Mouse (Mus musculus) kidney, adult 2 months (tissue): Measurements from ENCODE around the gene Prg4. TPM values are rescaled to one million over a fixed set of nuclear protein-coding genes. Genes with fewer than 3 reads are reported as not detected.

Source experiments
- DNase-seq: peaks from one replicate; pipeline ENCODE4 v3.0.0; 2021
- H3K27ac ChIP-seq: fragments of 200-500 bp; 2 replicates; pipeline ENCODE4 v1.5.1; 2012; ENCODE audit warnings: low read depth, low read length, control low read depth, inconsistent platforms; ENCODE audit not compliant: insufficient read depth
- H3K27me3 ChIP-seq: fragments of 200-500 bp; replicated peaks from 2 replicates; pipeline ENCODE4 v1.6.1; 2012; ENCODE audit warnings: mild to moderate bottlenecking, moderate library complexity, low read length, inconsistent platforms; ENCODE audit not compliant: control insufficient read depth, insufficient read depth
- H3K36me3 ChIP-seq: fragments of 200-500 bp; 2 replicates; pipeline ENCODE4 v1.6.1; 2012; ENCODE audit warnings: mild to moderate bottlenecking, moderate library complexity, low read length, inconsistent platforms; ENCODE audit not compliant: control insufficient read depth, insufficient read depth
- H3K4me1 ChIP-seq: fragments of 200-500 bp; 2 replicates; pipeline ENCODE4 v1.6.1; 2011; ENCODE audit warnings: low read length; ENCODE audit not compliant: control insufficient read depth, insufficient read depth
- H3K4me3 ChIP-seq: fragments of 200-500 bp; 2 replicates; pipeline ENCODE4 v1.5.1; 2011; ENCODE audit warnings: mild to moderate bottlenecking, low read depth, low read length, control low read depth; ENCODE audit not compliant: insufficient read depth
- CTCF ChIP-seq: fragments of 200-500 bp; conservative IDR thresholded peaks from 2 replicates; pipeline ENCODE4 v1.5.1; 2011; ENCODE audit warnings: low read depth, mild to moderate bottlenecking, control low read depth, low read length, moderate library complexity, mixed read lengths; ENCODE audit not compliant: insufficient read depth, insufficient read length
- POLR2A ChIP-seq: fragments of 200-500 bp; IDR thresholded peaks from one replicate; pipeline ENCODE4 v1.6.1; 2011; ENCODE audit warnings: low read depth, low read length, control low read depth
- WGBS: fragments of 180-500 bp; shearing (Covaris S2); methylation state at CpG from one replicate; pipeline ENCODE4 v1.1.7; 2018; 5-methylcytosine and 5-hydroxymethylcytosine counted together
- polyA plus RNA-seq: library from polyadenylated mRNA; depleted of rRNA; stranded (reverse); fragments of >200 nt; gene quantifications from 2 replicates; pipeline ENCODE4 v1.2.3, GENCODE M21; 2012

Gene Prg4
- polyA plus RNA-seq, 1 experiment = 0.44 TPM

- H3K27ac ChIP-seq = no peak overlapping the region
- WGBS = 73% methylated on average over 3 of the region's 3 CpGs
- no peaks in the 10 kb centered on the region for H3K36me3 ChIP-seq
- H3K4me1 ChIP-seq = no peaks in the 10 kb centered on the region
- H3K27me3 ChIP-seq = no peaks in the 10 kb centered on the region
- DNase-seq = no peak
- H3K4me3 ChIP-seq = no peak overlapping the region
- TF ChIP-seq POLR2A = no peak
- no peak for TF ChIP-seq CTCF
Measured at GRCm38 (mm10) chr1:150459599-150459998, 6.4 kb downstream of the Prg4 start.

DNA sequence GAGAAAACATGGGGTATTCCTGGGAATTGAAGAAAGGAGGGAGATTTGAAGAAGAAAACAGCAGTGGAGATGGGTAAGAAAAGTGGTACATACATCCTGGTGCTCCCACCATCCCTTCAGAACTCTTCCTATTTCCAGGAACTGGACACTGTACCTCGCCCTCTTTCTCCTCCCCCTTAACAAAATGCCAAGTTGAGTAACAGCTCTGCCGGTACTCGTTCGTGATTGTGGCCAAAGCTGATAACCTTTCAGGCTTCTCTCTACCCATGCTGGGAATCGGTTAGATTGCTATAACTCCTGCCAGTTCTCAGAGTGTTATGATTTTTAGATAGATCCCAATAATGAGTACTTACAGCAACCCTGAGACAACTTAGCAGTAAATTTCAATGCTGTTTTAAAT is 7.0 kb downstream of the Prg4 start:
- 69% methylated on average over 5 of the region's 5 CpGs for WGBS
- DNase-seq = no peak

GRCm38 (mm10) chr1:150441731-150442130 is 24.2 kb downstream of the Prg4 start:
- Histone ChIP-seq H3K27ac (no peak overlapping the region), H3K36me3 (peaks cover 12% of the 10 kb centered on the region), H3K4me1 (no peaks in the 10 kb centered on the region), H3K27me3 (no peaks in the 10 kb centered on the region), H3K4me3 (no peak overlapping the region)
- DNase-seq = no peak
- no peak for TF ChIP-seq CTCF
- WGBS = 67% methylated on average over 4 of the region's 4 CpGs

More for the DNA sequence above, 7.0 kb downstream of the Prg4 start:
- no peak overlapping the region for H3K27ac ChIP-seq
- no peaks in the 10 kb centered on the region for H3K27me3 ChIP-seq
- H3K4me3 ChIP-seq = no peak overlapping the region
- no peaks in the 10 kb centered on the region for H3K36me3 ChIP-seq
- TF ChIP-seq POLR2A = no peak
- no peak for TF ChIP-seq CTCF
- H3K4me1 ChIP-seq = no peaks in the 10 kb centered on the region

DNA sequence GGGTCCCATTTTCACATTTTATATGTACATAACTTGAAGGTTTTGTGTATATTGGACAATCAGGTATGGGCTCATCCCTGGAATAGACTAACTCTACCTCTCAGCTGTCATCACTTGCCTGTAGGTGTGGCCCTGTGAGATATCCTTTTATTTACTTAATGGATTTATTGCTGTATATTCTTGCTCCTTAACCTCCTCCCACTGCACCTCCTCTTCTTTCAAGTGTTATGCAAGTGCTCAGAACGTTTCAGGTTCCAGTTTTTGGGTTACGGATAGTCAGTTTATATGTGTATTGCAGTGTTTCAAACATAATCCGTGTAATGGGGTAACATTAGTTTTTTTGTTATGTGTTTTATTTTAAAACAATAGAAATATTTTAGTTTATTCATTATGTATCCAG is 27.3 kb downstream of the Prg4 start:
- TF ChIP-seq CTCF (no peak), POLR2A (no peak)
- Histone ChIP-seq H3K27me3 (no peaks in the 10 kb centered on the region), H3K4me3 (no peak overlapping the region), H3K36me3 (peaks cover 15% of the 10 kb centered on the region), H3K27ac (no peak overlapping the region), H3K4me1 (no peaks in the 10 kb centered on the region)
- DNase-seq = no peak
- 83% methylated on average over 3 of the region's 3 CpGs for WGBS

DNA sequence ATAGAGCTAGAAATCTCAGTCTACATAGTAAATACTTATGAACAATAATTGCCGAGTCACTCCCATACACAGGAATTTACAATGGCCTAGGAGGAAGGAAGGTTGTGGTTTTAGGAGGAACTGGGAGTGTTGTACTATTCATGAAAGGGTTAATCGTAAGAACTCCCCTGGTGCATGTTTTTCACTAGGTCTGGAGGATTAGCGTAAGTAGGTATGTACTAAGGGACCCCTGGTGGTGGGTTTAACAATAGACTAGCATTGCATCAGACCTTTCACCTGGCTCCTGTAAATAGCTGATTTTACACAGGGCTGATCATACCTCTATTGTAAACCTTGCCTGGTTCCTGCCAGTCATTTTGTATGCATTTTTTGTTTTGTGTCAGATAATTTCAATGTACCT is 39.7 kb downstream of the Prg4 start:
- H3K27me3 ChIP-seq = no peaks in the 10 kb centered on the region
- no peak overlapping the region for H3K4me3 ChIP-seq
- 81% methylated on average over 3 of the region's 3 CpGs for WGBS
- H3K4me1 ChIP-seq = no peaks in the 10 kb centered on the region
- peaks cover 27% of the 10 kb centered on the region for H3K36me3 ChIP-seq
- TF ChIP-seq POLR2A (no peak), CTCF (no peak)
- no peak overlapping the region for H3K27ac ChIP-seq
- no peak for DNase-seq

- H3K36me3 ChIP-seq = peaks cover 25% of the 10 kb centered on the region
Measured at GRCm38 (mm10) chr1:150425665-150426064, 40.3 kb downstream of the Prg4 start.

GRCm38 (mm10) chr1:150418426-150418825 is 47.5 kb downstream of the Prg4 start:
- no peaks in the 10 kb centered on the region for H3K27me3 ChIP-seq
- WGBS = 54% methylated on average over 4 of the region's 4 CpGs
- H3K4me3 ChIP-seq = no peak overlapping the region
- no peak for TF ChIP-seq CTCF
- TF ChIP-seq POLR2A = no peak
- H3K27ac ChIP-seq = no peak overlapping the region
- peaks cover 30% of the 10 kb centered on the region for H3K36me3 ChIP-seq
- peaks cover 7% of the 10 kb centered on the region for H3K4me1 ChIP-seq
- DNase-seq = peak; percentile 65

More at GRCm38 (mm10) chr1:150425665-150426064, 40.3 kb downstream of the Prg4 start:
- Histone ChIP-seq H3K4me1 (no peaks in the 10 kb centered on the region), H3K27ac (no peak overlapping the region), H3K4me3 (no peak overlapping the region), H3K27me3 (no peaks in the 10 kb centered on the region)
- peak; percentile 83 for DNase-seq
- no peak for TF ChIP-seq POLR2A
- TF ChIP-seq CTCF = no peak
- 51% methylated on average over 9 of the region's 9 CpGs for WGBS

GRCm38 (mm10) chr1:150416006-150416405 is 50.0 kb downstream of the Prg4 start:
- H3K4me3 ChIP-seq = no peak overlapping the region
- no peak for DNase-seq
- peaks cover 7% of the 10 kb centered on the region for H3K4me1 ChIP-seq
- no peak overlapping the region for H3K27ac ChIP-seq
- no peaks in the 10 kb centered on the region for H3K27me3 ChIP-seq
- TF ChIP-seq CTCF = no peak
- peaks cover 27% of the 10 kb centered on the region for H3K36me3 ChIP-seq
- WGBS = 90% methylated on average over 3 of the region's 3 CpGs
